Mouse (Mus musculus) bone marrow, adult 2 months (tissue): ENCODE measurements at regions not wholly inside any gene's neighbourhood (a gene's known extent, or its start where the extent isn't known, plus 50 kb on each side); places are given as distances from the start of the nearest gene placed in this dataset.

Source experiments
- CTCF ChIP-seq: fragments of 200-500 bp; IDR thresholded peaks from 2 replicates; pipeline ENCODE4 v1.5.1; 2011; ENCODE audit warnings: low read length, control low read depth; ENCODE audit not compliant: control insufficient read depth, insufficient read depth
- POLR2A ChIP-seq: fragments of 200-500 bp; IDR thresholded peaks from 2 replicates; pipeline ENCODE4 v1.6.1; 2011; ENCODE audit warnings: low read depth, mild to moderate bottlenecking, control low read depth, low read length, borderline replicate concordance; ENCODE audit not compliant: control insufficient read depth

GRCm38 (mm10) chr10:126717961-126718360 lies 183.2 kb downstream of the Atp23 start:
- TF ChIP-seq CTCF (no peak), POLR2A (no peak)
